Mouse (Mus musculus): Measurements from ENCODE around the gene Trappc6a. TPM values are rescaled to one million over a fixed set of nuclear protein-coding genes. Genes with fewer than 3 reads are reported as not detected.

Trappc6a gene
- polyA plus RNA-seq, 1 experiment from 2014 or later, result 64.1 TPM

DNA sequence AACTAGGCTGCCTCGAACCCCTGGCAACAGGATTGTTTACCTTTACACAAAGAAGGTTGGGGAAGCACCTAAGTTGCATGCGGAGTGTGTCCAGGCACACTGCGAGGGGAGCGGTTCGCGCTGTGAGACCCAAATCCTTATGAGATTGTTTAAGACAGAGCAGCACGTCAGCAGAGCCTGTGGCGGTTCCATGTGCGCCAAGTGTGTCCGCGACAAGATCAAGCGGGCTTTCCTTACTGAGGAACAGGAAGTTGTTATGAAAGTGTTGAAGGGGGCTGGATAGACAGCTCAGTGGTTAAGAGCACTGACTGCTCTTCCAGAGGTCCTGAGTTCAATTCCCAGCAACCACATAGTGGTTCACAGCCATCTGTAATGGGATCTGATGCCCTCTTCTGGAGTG lies 39.9 kb upstream of the Trappc6a start:
- no peak overlapping the region for H3K9ac ChIP-seq
- no peaks in the 10 kb centered on the region for H3K9me3 ChIP-seq
- H3K36me3 ChIP-seq, result no peaks in the 10 kb centered on the region
- no peak overlapping the region for H3K4me3 ChIP-seq
- H3K4me2 ChIP-seq, result no peak overlapping the region
- peaks cover 22% of the 10 kb centered on the region for H3K4me1 ChIP-seq
- peaks cover 63% of the 10 kb centered on the region for H3K27me3 ChIP-seq
- H3K27ac ChIP-seq, result no peak overlapping the region
- 59% methylated on average over 12 of the region's 12 CpGs for WGBS
- ATAC-seq (ENCODE audit: insufficient number of reproducible peaks, insufficient read depth, low FRiP score, low TSS enrichment, low read depth), result no peak

DNA sequence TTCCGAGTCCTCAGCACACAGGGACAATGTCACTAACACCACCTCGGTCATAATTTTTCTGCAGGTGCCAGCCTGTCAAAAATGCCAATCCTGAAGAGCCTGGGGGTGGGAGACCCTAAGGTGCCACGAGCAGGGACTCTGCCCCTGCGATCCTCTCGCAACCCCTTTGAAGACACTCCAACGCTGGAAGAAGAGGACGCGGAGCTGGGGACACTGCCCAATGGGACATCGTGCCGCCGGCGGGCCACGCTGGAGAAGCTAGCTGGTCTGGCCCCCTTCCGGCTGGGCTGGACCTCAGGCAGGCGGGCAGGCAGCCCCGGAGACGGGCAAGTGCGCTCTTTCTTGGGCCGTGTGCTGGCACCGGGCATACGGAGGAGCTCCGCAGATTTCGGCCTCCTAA lies 38.8 kb upstream of the Trappc6a start:
- Histone ChIP-seq H3K27ac (no peak overlapping the region), H3K36me3 (no peaks in the 10 kb centered on the region), H3K4me3 (0 out of 2 replicates have a peak overlapping the region, but pooled peaks have one; percentile 7), H3K4me1 (peaks cover 15% of the 10 kb centered on the region), H3K4me2 (no peak overlapping the region), H3K9ac (no peak overlapping the region), H3K9me3 (no peaks in the 10 kb centered on the region), H3K27me3 (peaks cover 71% of the 10 kb centered on the region)
- no peak for ATAC-seq (ENCODE audit: insufficient number of reproducible peaks, insufficient read depth, low FRiP score, low TSS enrichment, low read depth)
- 19% methylated on average over 23 of the region's 23 CpGs for WGBS

- no peak for ATAC-seq (ENCODE audit: insufficient number of reproducible peaks, insufficient read depth, low FRiP score, low TSS enrichment, low read depth)
- Histone ChIP-seq H3K4me2 (no peak overlapping the region), H3K9ac (no peak overlapping the region), H3K4me3 (no peak overlapping the region), H3K9me3 (no peaks in the 10 kb centered on the region), H3K36me3 (no peaks in the 10 kb centered on the region), H3K4me1 (peaks cover 6% of the 10 kb centered on the region), H3K27ac (no peak overlapping the region), H3K27me3 (peaks cover 80% of the 10 kb centered on the region)
- 9% methylated on average over 14 of the region's 14 CpGs for WGBS
These were observed 37.9 kb upstream of the Trappc6a start for GRCm38 (mm10) chr7:19470308-19470707.

- no peak for ATAC-seq (ENCODE audit: insufficient number of reproducible peaks, insufficient read depth, low FRiP score, low TSS enrichment, low read depth)
- Histone ChIP-seq H3K9ac (no peak overlapping the region), H3K4me1 (0 out of 2 replicates have a peak, but pooled peaks cover 3% of the 10 kb centered on the region), H3K36me3 (no peaks in the 10 kb centered on the region), H3K27me3 (peaks cover 88% of the 10 kb centered on the region), H3K9me3 (no peaks in the 10 kb centered on the region), H3K4me3 (no peak overlapping the region), H3K27ac (no peak overlapping the region), H3K4me2 (no peak overlapping the region)
- WGBS, result 36% methylated on average over 4 of the region's 4 CpGs
These were observed 35.8 kb upstream of the Trappc6a start for GRCm38 (mm10) chr7:19472403-19472802.

DNA sequence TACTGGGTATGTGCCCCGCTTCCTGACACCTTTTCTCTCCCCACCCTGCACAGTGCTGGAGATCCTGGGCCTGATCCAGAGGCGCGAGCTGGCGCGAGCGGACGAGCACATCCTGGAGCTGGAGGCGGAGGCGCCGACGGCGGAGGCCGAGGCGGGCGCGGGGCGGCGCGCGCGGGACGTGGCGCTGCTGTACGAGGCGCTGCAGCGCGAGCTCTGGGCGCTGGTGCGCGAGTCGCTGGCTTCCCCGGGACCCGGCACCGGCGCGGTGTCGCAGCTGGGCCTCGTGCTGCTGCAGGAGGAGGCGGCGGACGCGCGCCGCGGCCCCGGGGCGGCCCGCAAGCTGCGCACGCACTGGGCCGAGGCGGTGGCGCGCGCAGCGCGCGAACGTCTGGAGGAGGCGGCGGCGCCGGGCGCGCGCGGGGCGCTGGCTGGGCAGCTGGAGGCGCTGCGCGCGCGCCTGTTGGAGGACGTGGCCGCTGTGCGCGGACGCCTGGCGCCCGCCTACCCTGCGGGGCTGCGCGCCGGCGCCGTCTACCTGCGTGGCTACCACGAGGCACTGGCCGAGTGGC lies 34.2 kb upstream of the Trappc6a start:
- Histone ChIP-seq H3K4me1 (0 out of 2 replicates have a peak, but pooled peaks cover 3% of the 10 kb centered on the region), H3K4me2 (peak overlapping the region; percentile 88), H3K4me3 (peak overlapping the region; percentile 57), H3K27ac (peak overlapping the region; percentile 44; the same call in 1 of the 2 replicates), H3K27me3 (peaks cover 82% of the 10 kb centered on the region), H3K9me3 (no peaks in the 10 kb centered on the region), H3K36me3 (no peaks in the 10 kb centered on the region), H3K9ac (peak overlapping the region; percentile 79)
- peak; percentile 65 for ATAC-seq (ENCODE audit: insufficient number of reproducible peaks, insufficient read depth, low FRiP score, low TSS enrichment, low read depth)
- under 1% methylated on average over 73 of the region's 89 CpGs for WGBS

DNA sequence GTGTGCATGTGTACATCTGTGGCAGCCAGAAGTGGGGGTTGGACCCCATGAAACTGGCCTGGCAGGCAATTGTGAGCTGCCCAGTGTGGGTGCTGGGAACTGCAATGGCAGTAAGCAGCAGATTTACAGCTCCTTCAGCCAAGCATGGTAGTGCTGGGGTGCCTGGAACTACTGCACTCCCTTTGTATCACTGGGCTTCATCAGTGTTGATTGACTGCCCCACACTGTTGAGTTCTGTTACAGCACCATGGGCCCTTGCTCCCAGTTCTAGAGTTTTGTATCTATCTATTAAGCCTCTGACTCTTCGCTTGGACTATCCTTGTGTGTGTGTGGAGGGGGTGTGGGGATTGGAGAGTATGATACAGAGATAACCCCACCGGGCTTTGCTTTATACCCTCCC lies 31.1 kb upstream of the Trappc6a start:
- Histone ChIP-seq H3K4me2 (no peak overlapping the region), H3K9me3 (no peaks in the 10 kb centered on the region), H3K4me3 (no peak overlapping the region), H3K27me3 (peaks cover 57% of the 10 kb centered on the region), H3K36me3 (no peaks in the 10 kb centered on the region), H3K9ac (no peak overlapping the region), H3K27ac (no peak overlapping the region), H3K4me1 (no peaks in the 10 kb centered on the region)
- ATAC-seq (ENCODE audit: insufficient number of reproducible peaks, insufficient read depth, low FRiP score, low TSS enrichment, low read depth), result no peak
- WGBS, result 76% methylated on average over 2 of the region's 2 CpGs

- Histone ChIP-seq H3K9ac (no peak overlapping the region), H3K27ac (no peak overlapping the region), H3K4me2 (no peak overlapping the region), H3K4me3 (no peak overlapping the region), H3K36me3 (no peaks in the 10 kb centered on the region), H3K27me3 (peaks cover 50% of the 10 kb centered on the region), H3K4me1 (no peaks in the 10 kb centered on the region), H3K9me3 (no peaks in the 10 kb centered on the region)
- no peak; the same call in 1 of the 2 replicates for ATAC-seq (ENCODE audit: insufficient number of reproducible peaks, insufficient read depth, low FRiP score, low TSS enrichment, low read depth)
- WGBS, result 22% methylated on average over 14 of the region's 14 CpGs
These were observed 30.4 kb upstream of the Trappc6a start for GRCm38 (mm10) chr7:19477624-19478384.

DNA sequence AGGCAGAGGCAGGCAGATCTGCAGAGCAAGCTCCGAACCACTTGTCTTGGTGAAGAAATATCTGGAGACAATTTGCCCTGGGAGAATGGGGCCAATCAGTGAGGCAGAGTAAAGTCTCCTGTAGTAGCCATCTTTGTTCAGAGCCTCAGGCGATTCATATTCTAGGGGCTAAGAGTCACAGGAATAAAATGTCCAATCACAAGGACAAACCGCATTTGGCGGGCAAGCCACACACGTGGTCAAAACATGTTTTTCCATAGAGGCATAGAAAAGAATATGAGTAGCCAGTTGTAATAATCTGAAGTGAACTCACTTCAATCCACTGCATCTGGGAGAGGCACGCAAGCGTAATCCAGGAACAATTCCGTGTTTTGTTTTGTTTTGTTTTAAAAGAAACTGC lies 24.9 kb upstream of the Trappc6a start:
- peaks cover 36% of the 10 kb centered on the region for H3K27me3 ChIP-seq
- H3K4me1 ChIP-seq, result no peaks in the 10 kb centered on the region
- H3K9me3 ChIP-seq, result no peaks in the 10 kb centered on the region
- no peaks in the 10 kb centered on the region for H3K36me3 ChIP-seq
- H3K4me2 ChIP-seq, result no peak overlapping the region
- no peak overlapping the region for H3K27ac ChIP-seq
- ATAC-seq (ENCODE audit: insufficient number of reproducible peaks, insufficient read depth, low FRiP score, low TSS enrichment, low read depth), result no peak
- H3K9ac ChIP-seq, result no peak overlapping the region
- no peak overlapping the region for H3K4me3 ChIP-seq
- WGBS, result 77% methylated on average over 8 of the region's 8 CpGs

GRCm38 (mm10) chr7:19485488-19485887 lies 22.7 kb upstream of the Trappc6a start:
- Histone ChIP-seq H3K27ac (no peak overlapping the region), H3K36me3 (no peaks in the 10 kb centered on the region), H3K4me3 (no peak overlapping the region), H3K27me3 (peaks cover 54% of the 10 kb centered on the region), H3K4me1 (peaks cover 5% of the 10 kb centered on the region; the same call in 1 of the 2 replicates), H3K9me3 (no peaks in the 10 kb centered on the region), H3K9ac (no peak overlapping the region), H3K4me2 (no peak overlapping the region)
- no peak for ATAC-seq (ENCODE audit: insufficient number of reproducible peaks, insufficient read depth, low FRiP score, low TSS enrichment, low read depth)
- WGBS, result 81% methylated on average over 1 of the region's 1 CpGs

DNA sequence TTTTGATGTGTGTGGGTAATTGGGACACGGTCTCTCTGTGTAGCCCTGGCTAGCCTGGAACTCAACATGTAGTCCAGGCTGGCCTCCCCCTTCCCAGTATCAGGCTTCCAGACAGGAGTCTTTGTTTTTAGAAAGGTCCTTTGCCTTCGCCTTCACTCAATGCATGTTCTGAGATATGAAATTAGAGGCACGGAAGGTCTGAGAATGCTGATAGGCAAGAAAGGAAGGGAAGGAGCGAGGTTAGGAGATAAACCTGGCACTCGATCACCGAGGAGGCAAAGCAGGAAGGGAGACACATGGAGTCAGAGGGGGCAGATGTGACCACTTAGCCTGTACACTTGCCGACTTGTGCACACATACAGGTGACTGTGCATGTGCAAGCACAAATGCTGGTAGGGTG lies 21.6 kb upstream of the Trappc6a start:
- ATAC-seq (ENCODE audit: insufficient number of reproducible peaks, insufficient read depth, low FRiP score, low TSS enrichment, low read depth), result no peak
- Histone ChIP-seq H3K27ac (no peak overlapping the region), H3K27me3 (peaks cover 64% of the 10 kb centered on the region), H3K4me2 (no peak overlapping the region), H3K9me3 (no peaks in the 10 kb centered on the region), H3K4me1 (peaks cover 9% of the 10 kb centered on the region), H3K4me3 (no peak overlapping the region), H3K36me3 (no peaks in the 10 kb centered on the region), H3K9ac (no peak overlapping the region)
- 88% methylated on average over 7 of the region's 7 CpGs for WGBS

- Histone ChIP-seq H3K36me3 (no peaks in the 10 kb centered on the region), H3K4me3 (peak overlapping the region; percentile 32), H3K27me3 (peaks cover 73% of the 10 kb centered on the region), H3K9ac (0 out of 2 replicates have a peak overlapping the region, but pooled peaks have one; percentile 27), H3K4me1 (peaks cover 13% of the 10 kb centered on the region), H3K4me2 (peak overlapping the region; percentile 50), H3K9me3 (no peaks in the 10 kb centered on the region), H3K27ac (no peak overlapping the region)
- 1% methylated on average over 31 of the region's 31 CpGs for WGBS
- no peak for ATAC-seq (ENCODE audit: insufficient number of reproducible peaks, insufficient read depth, low FRiP score, low TSS enrichment, low read depth)
These were observed 18.7 kb upstream of the Trappc6a start for GRCm38 (mm10) chr7:19489525-19489924.

DNA sequence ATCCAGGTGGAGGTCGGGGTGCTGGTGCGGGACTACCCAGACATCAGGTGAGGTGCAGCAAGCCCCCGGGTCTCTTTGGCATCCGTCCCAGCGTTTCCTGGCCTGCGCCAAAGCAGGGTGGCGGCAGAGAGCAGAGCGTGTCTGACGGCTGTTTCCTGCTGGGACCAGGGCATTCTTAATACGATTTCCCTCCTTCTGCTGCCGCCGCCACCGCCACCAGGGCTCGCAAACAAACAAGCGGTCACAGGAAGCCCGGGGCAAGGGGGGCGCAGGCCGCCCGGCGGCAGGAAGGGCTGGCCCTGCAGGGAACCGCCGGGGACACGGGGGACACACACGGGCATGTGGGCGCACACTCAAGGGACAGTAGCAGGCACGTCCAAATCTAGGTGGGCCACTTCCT lies 16.5 kb upstream of the Trappc6a start:
- peaks cover 65% of the 10 kb centered on the region for H3K27me3 ChIP-seq
- 2% methylated on average over 26 of the region's 26 CpGs for WGBS
- no peaks in the 10 kb centered on the region for H3K9me3 ChIP-seq
- ATAC-seq (ENCODE audit: insufficient number of reproducible peaks, insufficient read depth, low FRiP score, low TSS enrichment, low read depth), result no peak
- H3K4me3 ChIP-seq, result peak overlapping the region; percentile 29
- H3K4me2 ChIP-seq, result peak overlapping the region; percentile 53
- H3K9ac ChIP-seq, result peak overlapping the region; percentile 66
- H3K4me1 ChIP-seq, result peaks cover 25% of the 10 kb centered on the region
- H3K27ac ChIP-seq, result peak overlapping the region; percentile 48; the same call in 1 of the 2 replicates
- no peaks in the 10 kb centered on the region for H3K36me3 ChIP-seq
